Mouse (Mus musculus): ENCODE measurements around the gene Crlf1. TPM values are rescaled to one million over a fixed set of nuclear protein-coding genes. Genes with fewer than 3 reads are reported as not detected.
"Not testable (repeated sequence)": the region's sequence is repeated elsewhere in the genome, so short reads cannot be mapped to it uniquely, and the experiment has no call there.

The Crlf1 gene
- total RNA-seq, 2 experiments from 2014 or later: 0.22 to 0.29 TPM

DNA sequence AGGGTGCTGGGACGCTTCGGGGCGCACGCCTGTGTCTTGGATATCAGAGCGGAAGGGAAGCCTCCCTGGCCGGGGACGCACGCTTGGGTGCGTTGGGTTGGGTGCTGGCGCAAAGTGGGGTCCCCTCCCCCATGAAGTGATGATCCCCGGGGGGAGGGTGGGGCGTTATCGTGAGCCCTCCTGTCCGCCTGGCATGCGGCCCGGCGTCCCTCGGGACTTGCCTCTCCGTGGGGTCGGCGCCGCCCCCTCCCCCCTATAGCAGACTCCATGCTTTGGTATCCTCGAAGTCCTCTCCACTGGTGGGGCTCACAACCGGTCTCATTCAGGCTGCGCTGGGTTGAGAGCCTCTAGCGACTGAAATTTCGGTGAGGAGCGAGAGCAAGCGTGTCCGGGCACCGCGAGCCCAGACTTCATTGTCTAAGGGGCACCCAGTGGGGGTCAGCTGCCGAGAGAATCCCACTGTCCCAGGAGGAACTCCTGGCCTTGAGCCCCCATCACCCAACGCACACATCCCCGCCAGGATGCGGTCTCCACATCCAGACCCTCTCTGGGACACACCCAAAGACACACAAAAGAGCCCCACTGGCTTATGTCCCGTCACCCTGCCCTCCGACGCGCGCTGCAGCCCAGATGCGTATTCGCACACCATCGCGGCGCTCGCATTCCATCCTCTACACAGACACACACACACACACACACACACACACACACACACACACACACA, 896 bp downstream of the Crlf1 start:
- DNase-seq: no peak
- intact Hi-C loops (cut with DNase I): no loop called here

DNA sequence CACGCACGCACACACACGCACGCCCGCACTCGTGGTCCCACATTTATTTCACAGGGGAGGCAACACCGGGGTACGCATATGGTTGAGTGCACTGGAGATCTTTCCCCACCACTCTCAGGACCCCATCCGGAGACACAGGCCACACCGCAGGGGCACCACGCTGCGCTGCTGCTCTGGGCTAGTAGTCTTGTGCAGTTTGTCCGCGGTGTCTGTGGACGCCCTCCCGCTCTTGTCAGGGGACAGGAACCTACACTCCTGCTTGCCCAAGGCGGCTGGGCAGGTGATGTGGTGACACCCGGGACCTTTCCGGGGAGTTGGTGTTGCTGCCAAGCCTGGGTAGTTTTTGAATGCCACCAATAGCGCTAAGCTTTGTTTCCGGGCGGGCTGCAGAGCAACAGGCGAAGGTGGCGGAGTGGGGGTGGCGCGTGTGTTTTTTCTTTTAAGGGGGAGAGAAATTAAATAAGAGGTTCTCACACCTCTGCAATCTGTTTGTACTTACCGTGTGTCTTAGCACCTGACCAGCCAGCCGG, 1.5 kb downstream of the Crlf1 start:
- no peak for DNase-seq

GRCm38 (mm10) chr8:70495001-70495770, 2.2 kb downstream of the Crlf1 start:
- intact Hi-C loops (cut with DNase I): no loop called here
- DNase-seq: no peak

More for the DNA sequence above, 1.5 kb downstream of the Crlf1 start:
- intact Hi-C loops (cut with DNase I): no loop called here

DNA sequence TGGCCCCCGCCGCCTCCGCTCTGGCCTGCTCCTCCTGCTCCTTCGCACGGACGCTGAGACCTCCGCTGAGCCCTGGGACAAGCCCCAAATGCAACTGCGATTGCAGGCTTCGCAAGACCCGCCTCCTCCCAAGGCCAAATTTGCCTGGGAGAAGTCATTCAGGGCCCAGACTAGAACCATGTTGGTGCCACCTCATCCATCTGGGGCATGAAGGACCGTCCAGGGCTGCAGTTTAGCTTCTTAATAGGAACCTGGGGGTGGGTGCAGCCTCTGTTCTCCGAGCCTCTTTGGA, 2.8 kb downstream of the Crlf1 start:
- DNase-seq: no peak
- intact Hi-C loops (cut with DNase I): no loop called here

DNA sequence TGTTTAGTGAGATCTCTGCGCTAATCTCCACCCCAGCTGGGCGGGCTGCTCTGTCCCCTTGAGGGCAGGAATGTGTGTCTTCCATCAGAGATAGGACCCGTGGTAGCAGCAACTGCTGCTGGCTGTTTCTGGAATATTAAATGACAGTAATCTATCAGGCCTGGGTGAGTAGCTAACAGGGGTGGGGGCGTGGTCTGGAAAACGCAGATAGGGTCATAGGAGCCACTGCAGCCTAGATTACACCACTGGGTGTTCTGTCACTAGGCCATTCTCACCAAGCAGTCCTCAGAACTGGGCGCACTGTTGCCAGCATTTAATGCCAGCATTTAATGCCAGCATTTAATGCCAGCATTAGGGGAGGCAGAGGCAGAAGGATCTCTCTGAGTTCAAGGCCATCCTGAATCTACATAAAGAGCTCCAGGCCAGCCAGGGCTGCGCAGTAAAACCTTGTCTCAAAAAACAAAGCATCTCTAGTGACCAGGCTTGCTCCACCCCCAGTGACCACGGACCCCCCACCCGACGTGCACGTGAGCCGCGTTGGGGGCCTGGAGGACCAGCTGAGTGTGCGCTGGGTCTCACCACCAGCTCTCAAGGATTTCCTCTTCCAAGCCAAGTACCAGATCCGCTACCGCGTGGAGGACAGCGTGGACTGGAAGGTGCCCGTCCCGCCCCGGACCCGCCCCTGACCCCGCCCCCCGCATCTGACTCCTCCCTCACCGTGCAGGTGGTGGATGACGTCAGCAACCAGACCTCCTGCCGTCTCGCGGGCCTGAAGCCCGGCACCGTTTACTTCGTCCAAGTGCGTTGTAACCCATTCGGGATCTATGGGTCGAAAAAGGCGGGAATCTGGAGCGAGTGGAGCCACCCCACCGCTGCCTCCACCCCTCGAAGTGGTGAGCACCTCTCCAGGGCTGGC, 7.7 kb downstream of the Crlf1 start:
- DNase-seq: no peak
- intact Hi-C loops (cut with DNase I): loop anchor here (5.0 kb wide), 3 partner anchors 33 to 158 kb away; partner anchors contain the start of gene Crtc1

DNA sequence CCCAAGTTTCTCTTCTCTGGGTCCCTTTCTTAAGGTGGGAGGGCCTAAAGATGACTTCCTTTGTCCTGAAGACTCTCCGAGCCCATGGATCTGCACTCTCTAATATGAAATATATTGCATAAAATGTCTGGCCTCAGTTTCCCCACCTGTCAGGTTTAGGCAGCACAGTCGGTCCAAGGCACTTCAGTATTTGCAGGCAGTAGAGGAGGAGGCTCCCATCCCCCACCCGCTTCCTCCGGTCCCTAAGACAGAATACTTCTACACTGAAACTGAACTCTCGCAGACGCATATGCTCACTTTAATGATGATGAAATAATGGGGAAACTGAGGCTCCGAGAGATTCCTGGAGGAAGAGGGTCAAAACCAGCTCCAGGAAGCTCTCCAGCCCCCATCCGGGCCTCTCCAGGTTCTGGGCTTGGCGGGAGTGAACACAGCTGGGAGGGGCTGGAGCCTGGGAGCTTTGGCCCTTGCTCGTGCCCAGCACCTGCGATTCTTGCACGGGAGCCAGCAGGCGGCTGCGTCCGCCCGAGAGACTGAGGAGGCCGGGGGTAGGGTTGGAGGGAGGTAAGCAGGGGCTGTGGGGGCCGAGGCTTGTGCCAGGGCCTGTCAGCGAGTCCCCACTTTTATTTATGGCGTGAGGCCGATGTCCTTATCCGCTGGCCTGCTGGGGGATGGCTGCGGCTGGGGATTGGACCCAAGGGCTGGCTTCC, 9.0 kb downstream of the Crlf1 start:
- intact Hi-C loops (cut with DNase I): loop anchor here (2.0 to 5.0 kb wide), 4 partner anchors 35 to 160 kb away; partner anchors contain the start of gene Crtc1
- DNase-seq: peak; percentile 60 to 65

DNA sequence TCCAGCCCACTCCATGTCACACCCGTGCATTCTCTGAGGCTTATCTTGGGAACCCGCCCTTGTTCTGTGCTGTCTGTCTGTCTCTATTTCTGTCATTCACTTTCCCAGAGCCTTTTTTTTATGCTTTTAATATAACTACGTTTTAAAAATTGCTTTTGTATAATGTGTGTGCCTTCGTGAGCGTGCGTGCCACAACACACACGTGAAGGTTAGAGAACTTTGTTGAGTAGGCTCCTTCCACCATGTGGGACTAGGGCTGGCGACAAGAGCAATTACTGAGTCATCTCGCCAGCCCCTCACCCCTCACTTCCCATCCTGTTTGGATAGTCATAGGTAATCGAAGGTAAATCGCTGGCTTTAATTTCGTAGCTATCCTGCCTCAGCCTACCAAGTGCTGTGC, 9.6 kb downstream of the Crlf1 start:
- no peak for DNase-seq
- intact Hi-C loops (cut with DNase I): loop anchor here (2.0 to 5.0 kb wide), 4 partner anchors 35 to 160 kb away; partner anchors contain the start of gene Crtc1

- intact Hi-C loops (cut with DNase I): loop anchor here (1.0 to 5.0 kb wide), 5 partner anchors 36 to 161 kb away; partner anchors contain the start of gene Crtc1
- DNase-seq: peak; percentile 78 to 85
Measured at GRCm38 (mm10) chr8:70503062-70503750, 10.2 kb downstream of the Crlf1 start.

DNA sequence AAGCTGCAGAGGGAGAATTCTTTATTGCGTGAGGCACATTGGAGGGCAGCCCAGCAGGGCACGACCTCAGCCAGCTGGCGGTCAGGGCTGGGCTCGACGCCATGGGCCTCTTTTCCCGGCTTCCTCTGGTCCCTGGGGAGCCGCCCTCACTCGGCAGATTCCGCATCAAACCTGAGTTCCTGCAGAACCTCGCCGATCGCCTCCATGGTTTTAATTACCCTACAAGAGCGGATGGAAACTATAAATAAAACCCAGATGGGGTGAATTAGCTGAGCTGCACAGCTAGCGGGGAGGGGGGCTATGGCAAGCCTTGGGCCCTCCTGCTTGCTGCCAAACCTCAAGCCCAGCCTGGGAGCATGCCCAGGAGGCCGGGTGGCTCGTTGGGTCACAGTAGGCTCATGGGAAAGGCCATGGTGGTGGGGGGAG, 11.3 kb downstream of the Crlf1 start:
- intact Hi-C loops (cut with DNase I): loop anchor here (5.0 kb wide), 3 partner anchors 37 to 162 kb away; partner anchors contain the start of gene Crtc1
- DNase-seq: peak; percentile 77 to 83

DNA sequence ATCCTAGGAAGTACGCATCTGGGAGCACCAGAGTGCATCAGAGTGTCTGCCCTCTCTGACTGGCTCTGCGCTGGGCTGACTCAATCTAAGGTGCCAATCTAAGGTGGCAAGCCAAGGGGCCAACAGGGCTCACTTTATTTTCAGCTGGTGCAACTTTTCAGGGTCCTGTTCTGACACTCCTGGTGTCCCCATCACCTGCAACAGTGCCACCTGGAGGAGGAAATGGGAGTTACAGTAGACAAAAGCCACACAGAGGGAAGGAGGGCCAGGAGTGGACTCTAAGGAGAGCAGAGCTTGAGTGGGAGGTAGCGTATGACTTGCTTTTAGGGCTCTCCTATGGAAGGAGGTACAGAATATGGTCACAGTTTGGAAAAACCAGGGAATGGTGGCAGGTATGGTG, 11.9 kb downstream of the Crlf1 start:
- intact Hi-C loops (cut with DNase I): loop anchor here (5.0 kb wide), 3 partner anchors 38 to 163 kb away; partner anchors contain the start of gene Crtc1

DNA sequence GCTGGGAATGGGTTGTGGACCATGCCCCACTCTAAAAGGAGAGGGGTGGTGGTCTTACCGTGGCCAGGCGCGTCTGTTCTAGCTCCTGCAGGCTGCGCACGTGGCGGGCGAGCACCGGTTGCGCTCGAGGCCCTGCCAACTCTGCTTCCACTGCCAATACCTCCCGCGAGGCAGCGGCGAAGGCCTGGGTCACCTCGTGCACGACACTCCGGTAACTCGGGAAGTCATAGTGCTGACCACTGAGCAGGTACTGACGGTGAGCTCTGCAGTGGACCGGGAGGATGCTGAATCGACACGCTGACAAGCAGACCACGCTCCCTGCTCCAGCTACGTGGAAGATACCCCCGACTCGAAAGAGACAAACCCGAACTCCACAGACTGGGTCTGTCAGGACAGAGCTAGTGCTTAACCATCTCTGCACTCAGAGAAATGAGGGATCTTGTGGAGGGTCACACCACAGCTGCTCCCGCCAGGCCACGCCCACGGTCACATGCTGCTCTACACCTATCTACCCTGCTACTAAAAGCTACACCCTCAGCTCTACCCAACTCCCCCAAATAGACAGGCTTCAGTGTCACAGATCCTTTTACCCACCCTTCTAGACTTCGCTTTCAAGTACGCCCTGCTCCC, 12.9 kb downstream of the Crlf1 start:
- DNase-seq: no peak
- intact Hi-C loops (cut with DNase I): no loop called here

More for the DNA sequence above, 11.9 kb downstream of the Crlf1 start:
- peak; percentile 78 to 92 for DNase-seq

- DNase-seq: peak; percentile 95
Measured at GRCm38 (mm10) chr8:70506328-70507026, 13.5 kb downstream of the Crlf1 start, which contains the start of gene Rex1bd. Rex1bd (minus strand) TSS chr8:70506752.

DNA sequence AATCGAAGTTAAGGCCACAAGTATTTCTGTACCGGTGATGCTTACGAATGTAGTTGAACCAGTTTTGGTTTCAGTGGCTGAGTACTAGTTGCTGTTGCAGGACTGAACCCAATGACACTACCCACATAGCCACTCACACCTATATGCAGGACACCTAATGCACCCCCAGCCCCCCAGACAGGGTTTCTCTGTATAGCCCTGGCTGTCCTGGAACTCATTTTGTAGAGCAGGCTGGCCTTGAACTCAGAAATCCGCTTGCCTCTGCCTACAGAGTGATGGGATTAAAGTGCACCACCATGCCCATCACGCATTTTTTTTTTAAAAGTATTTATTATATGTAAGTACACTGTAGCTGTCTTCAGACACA, 14.1 kb downstream of the Crlf1 start:
- no peak for DNase-seq
- intact Hi-C loops (cut with DNase I): no loop called here

More at GRCm38 (mm10) chr8:70506328-70507026, 13.5 kb downstream of the Crlf1 start, which contains the start of gene Rex1bd:
- intact Hi-C loops (cut with DNase I): no loop called here

DNA sequence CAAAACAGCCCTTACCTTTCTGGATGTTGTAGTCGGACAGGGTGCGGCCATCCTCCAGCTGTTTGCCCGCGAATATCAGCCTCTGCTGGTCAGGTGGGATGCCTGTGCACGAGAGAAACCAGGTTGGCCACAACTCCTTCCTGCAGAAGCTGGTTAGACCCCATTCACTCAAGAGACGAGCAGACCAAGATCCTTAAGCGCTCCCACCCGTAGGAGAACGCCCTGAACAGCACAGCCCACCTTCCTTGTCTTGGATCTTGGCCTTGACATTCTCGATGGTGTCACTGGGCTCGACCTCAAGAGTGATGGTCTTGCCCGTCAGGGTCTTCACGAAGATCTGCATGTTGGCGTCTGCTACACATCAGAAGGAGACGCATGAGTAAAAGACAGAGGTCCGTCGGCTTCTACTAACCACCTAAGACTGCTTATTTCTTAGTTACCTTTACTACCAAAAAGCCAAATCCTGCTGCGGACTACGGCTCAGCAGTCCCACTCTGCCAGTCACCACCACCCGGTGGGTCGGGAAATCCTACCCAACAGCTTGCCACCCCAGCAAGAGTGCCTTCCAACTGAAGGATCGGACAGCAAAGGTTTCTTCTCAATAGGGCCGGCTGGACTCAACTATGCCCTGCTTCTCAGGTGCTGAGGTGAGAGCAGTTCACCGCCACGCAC, 16.5 kb downstream of the Crlf1 start:
- DNase-seq: no peak
- intact Hi-C loops (cut with DNase I): no loop called here

DNA sequence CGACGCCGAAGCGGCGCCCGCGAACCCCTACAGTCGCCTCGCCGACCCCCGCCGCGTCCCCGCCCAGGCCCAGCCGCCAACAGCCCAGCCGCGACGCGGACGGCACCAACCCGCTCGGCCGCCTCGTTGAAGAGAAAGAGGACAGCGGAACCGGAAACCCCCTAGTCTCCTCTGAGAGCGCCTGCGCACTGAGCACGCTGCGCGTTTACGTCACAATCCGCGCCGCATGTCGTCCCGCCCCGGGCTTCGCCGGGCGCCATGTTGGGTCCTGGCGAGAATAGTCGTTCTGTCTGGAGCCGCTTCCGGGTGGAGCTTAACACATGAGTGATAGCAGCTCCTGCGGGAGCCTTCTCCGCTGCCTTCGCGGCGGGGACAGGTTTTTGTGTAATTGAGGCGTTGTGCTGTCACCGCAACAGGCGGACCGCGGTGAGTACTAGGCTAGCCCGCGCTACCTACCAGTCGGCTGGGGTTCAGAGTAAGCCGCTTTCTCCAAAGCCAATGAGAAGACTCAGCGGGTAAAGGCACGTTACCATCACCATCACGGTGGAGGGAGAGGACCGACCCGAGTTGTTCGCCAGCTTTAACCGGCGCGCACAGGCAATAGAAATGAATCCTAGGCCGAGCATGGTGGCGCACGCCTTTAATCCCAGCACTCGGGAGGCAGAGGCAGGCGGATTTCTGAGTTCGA, 17.4 kb downstream of the Crlf1 start, which contains the start of gene Uba52:
TSS of gene Uba52 (minus strand) at position 574 of the 688 bp plus-strand sequence.
- peak; percentile 96 to 98 for DNase-seq

GRCm38 (mm10) chr8:70511174-70511573, 18.2 kb downstream of the Crlf1 start:
- DNase-seq; intact Hi-C loops (cut with DNase I): not testable (repeated sequence)

More for the DNA sequence above, 17.4 kb downstream of the Crlf1 start, which contains the start of gene Uba52:
- intact Hi-C loops (cut with DNase I): loop anchor here (1.0 kb wide), 1 partner anchor 29 kb away; the partner anchor contains the start of gene Ell
